Mouse (Mus musculus): ENCODE results near the gene Shroom4. TPM values are rescaled to one million over a fixed set of nuclear protein-coding genes. Genes with fewer than 3 reads are reported as not detected.

The Shroom4 gene
- polyA plus RNA-seq, 1 experiment, result 0.49 TPM

GRCm38 (mm10) chrX:6490433-6490832, 90.8 kb downstream of the Shroom4 start:
- Histone ChIP-seq H3K4me1 (ENCODE audit: control insufficient read depth, insufficient read depth, low read length) (no peaks in the 10 kb centered on the region), H3K27me3 (ENCODE audit: control insufficient read depth, insufficient read depth, low read length) (no peaks in the 10 kb centered on the region), H3K36me3 (ENCODE audit: control insufficient read depth, insufficient read depth, low read length) (no peaks in the 10 kb centered on the region), H3K27ac (ENCODE audit: control insufficient read depth, insufficient read depth, low read depth, low read length) (no peak overlapping the region), H3K4me3 (ENCODE audit: control insufficient read depth, low read depth, low read length) (no peak overlapping the region)
- TF ChIP-seq POLR2A (IDR thresholded peaks at IDR 0.05; ENCODE audit: control insufficient read depth, low read depth, low read length), result no peak

GRCm38 (mm10) chrX:6495456-6495855, 95.8 kb downstream of the Shroom4 start:
- no peaks in the 10 kb centered on the region for H3K36me3 ChIP-seq (ENCODE audit: control insufficient read depth, insufficient read depth, low read length)
- H3K27me3 ChIP-seq (ENCODE audit: control insufficient read depth, insufficient read depth, low read length), result no peaks in the 10 kb centered on the region
- no peak overlapping the region for H3K4me3 ChIP-seq (ENCODE audit: control insufficient read depth, low read depth, low read length)
- H3K4me1 ChIP-seq (ENCODE audit: control insufficient read depth, insufficient read depth, low read length), result no peaks in the 10 kb centered on the region
- no peak overlapping the region for H3K27ac ChIP-seq (ENCODE audit: control insufficient read depth, insufficient read depth, low read depth, low read length)
- TF ChIP-seq CTCF (IDR thresholded peaks at IDR 0.05; ENCODE audit: control insufficient read depth, insufficient read depth, insufficient replicate concordance, low read depth, low read length), result no peak
- no peak for TF ChIP-seq POLR2A (IDR thresholded peaks at IDR 0.05; ENCODE audit: control insufficient read depth, low read depth, low read length)

DNA sequence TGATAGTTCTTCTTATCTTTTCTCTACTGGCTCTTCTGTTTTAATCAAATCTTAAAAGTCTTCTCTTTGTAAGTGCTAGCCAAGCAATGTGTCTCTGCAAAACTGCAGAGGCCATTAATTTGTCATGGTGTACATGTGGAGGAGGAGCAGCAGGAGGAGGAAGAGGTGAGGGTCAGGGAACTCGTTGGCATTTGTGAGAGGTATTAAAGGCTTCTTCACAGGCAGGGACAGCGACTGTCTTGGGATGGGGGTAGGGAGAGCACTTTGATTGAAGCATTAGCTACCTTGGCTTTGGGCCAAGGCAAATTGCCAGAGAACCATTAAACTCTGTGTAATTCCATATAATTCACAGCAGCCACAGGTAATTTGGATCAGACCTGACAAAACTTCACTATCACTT, 96.7 kb downstream of the Shroom4 start:
- Histone ChIP-seq H3K4me1 (ENCODE audit: control insufficient read depth, insufficient read depth, low read length) (no peaks in the 10 kb centered on the region), H3K27ac (ENCODE audit: control insufficient read depth, insufficient read depth, low read depth, low read length) (no peak overlapping the region), H3K4me3 (ENCODE audit: control insufficient read depth, low read depth, low read length) (no peak overlapping the region), H3K36me3 (ENCODE audit: control insufficient read depth, insufficient read depth, low read length) (no peaks in the 10 kb centered on the region), H3K27me3 (ENCODE audit: control insufficient read depth, insufficient read depth, low read length) (no peaks in the 10 kb centered on the region)
- TF ChIP-seq POLR2A (IDR thresholded peaks at IDR 0.05; ENCODE audit: control insufficient read depth, low read depth, low read length) (no peak), CTCF (IDR thresholded peaks at IDR 0.05; ENCODE audit: control insufficient read depth, insufficient read depth, insufficient replicate concordance, low read depth, low read length) (no peak)

DNA sequence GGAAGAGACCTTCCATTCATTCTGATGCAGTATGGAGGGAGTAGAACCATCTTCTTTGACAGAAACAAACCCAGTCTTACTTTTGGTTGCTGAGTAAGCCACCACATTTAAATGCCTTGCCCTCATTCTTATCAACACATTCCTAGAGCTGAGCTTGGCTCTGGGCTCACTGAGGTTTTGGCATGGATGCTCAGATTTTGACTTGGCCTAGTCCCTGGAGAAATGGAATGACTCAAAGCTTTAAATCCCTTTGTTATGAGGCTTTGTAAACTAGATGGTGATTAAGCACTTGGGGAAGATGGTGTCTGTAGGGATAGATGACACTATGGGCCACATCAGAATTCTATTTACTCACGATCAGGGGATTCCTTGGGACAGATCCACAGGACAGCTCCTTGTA, 102.2 kb downstream of the Shroom4 start:
- Histone ChIP-seq H3K36me3 (ENCODE audit: control insufficient read depth, insufficient read depth, low read length) (no peaks in the 10 kb centered on the region), H3K27me3 (ENCODE audit: control insufficient read depth, insufficient read depth, low read length) (no peaks in the 10 kb centered on the region), H3K4me1 (ENCODE audit: control insufficient read depth, insufficient read depth, low read length) (no peaks in the 10 kb centered on the region), H3K27ac (ENCODE audit: control insufficient read depth, insufficient read depth, low read depth, low read length) (no peak overlapping the region), H3K4me3 (ENCODE audit: control insufficient read depth, low read depth, low read length) (no peak overlapping the region)
- TF ChIP-seq POLR2A (IDR thresholded peaks at IDR 0.05; ENCODE audit: control insufficient read depth, low read depth, low read length) (no peak), CTCF (IDR thresholded peaks at IDR 0.05; ENCODE audit: control insufficient read depth, insufficient read depth, insufficient replicate concordance, low read depth, low read length) (no peak)

DNA sequence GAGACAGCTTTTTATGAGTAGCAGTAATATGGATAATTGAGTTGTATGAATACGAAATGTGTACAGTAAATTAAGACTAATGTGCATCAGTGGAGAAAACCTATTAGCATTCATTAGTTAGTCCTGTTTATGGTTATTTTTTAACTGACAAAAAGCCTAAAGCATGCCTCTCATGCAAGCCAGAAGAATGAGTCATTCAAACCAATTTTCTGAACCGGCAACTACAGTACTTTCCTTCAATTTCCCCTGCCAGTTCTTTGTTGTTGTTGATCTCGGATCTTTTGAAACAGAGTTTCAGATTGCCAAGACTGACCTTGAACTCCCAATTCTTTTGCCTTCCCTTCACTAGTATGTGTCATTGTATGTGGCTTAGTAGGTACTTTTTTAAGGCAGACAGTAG, 117.6 kb downstream of the Shroom4 start:
- H3K27ac ChIP-seq (ENCODE audit: control insufficient read depth, insufficient read depth, low read depth, low read length), result no peak overlapping the region
- H3K27me3 ChIP-seq (ENCODE audit: control insufficient read depth, insufficient read depth, low read length), result no peaks in the 10 kb centered on the region
- H3K4me1 ChIP-seq (ENCODE audit: control insufficient read depth, insufficient read depth, low read length), result no peaks in the 10 kb centered on the region
- no peaks in the 10 kb centered on the region for H3K36me3 ChIP-seq (ENCODE audit: control insufficient read depth, insufficient read depth, low read length)
- TF ChIP-seq POLR2A (IDR thresholded peaks at IDR 0.05; ENCODE audit: control insufficient read depth, low read depth, low read length), result no peak
- TF ChIP-seq CTCF (IDR thresholded peaks at IDR 0.05; ENCODE audit: control insufficient read depth, insufficient read depth, insufficient replicate concordance, low read depth, low read length), result no peak
- no peak overlapping the region for H3K4me3 ChIP-seq (ENCODE audit: control insufficient read depth, low read depth, low read length)

DNA sequence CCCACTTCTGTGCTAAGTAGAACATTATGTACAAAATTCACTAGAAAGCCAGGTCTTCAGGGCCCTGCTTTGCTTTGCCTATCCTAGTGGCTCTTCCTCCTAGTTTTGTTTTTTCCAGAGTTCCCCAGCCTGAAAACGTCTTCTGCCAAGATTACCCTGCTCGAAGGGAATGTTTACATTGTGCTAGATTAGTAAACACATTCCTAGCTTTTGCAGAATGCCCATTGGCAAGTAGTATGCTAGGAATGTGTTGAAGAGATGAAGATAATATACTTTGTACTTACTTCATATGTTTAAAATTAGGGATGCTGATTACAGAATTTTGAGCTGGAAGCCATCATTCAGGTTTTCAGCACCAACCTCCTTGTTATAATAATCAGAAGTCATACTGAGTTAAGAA, 118.8 kb downstream of the Shroom4 start:
- TF ChIP-seq CTCF (IDR thresholded peaks at IDR 0.05; ENCODE audit: control insufficient read depth, insufficient read depth, insufficient replicate concordance, low read depth, low read length) (no peak), POLR2A (IDR thresholded peaks at IDR 0.05; ENCODE audit: control insufficient read depth, low read depth, low read length) (no peak)
- H3K27ac ChIP-seq (ENCODE audit: control insufficient read depth, insufficient read depth, low read depth, low read length), result no peak overlapping the region
- H3K27me3 ChIP-seq (ENCODE audit: control insufficient read depth, insufficient read depth, low read length), result no peaks in the 10 kb centered on the region
- no peak overlapping the region for H3K4me3 ChIP-seq (ENCODE audit: control insufficient read depth, low read depth, low read length)
- H3K36me3 ChIP-seq (ENCODE audit: control insufficient read depth, insufficient read depth, low read length), result no peaks in the 10 kb centered on the region
- no peaks in the 10 kb centered on the region for H3K4me1 ChIP-seq (ENCODE audit: control insufficient read depth, insufficient read depth, low read length)

DNA sequence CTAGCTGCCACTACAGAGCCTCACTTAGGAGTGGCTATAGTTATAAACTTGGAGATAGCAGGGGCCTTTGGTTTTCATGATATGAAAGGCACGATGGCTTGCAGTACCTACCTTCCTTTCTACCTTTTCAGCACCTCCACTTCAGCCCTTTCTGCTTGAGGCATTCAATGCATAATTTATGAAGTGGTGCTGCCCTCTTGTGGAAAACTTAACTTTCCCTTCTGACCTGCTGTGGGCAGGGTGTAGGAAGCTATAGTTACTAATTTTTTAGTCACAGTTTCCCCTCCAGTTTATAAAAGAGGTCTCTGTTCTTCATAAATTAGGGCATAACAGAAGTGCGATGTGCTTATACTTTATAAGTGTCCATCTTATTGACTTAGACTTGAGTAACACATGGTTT, 123.3 kb downstream of the Shroom4 start:
- Histone ChIP-seq H3K27ac (ENCODE audit: control insufficient read depth, insufficient read depth, low read depth, low read length) (no peak overlapping the region), H3K4me3 (ENCODE audit: control insufficient read depth, low read depth, low read length) (no peak overlapping the region), H3K4me1 (ENCODE audit: control insufficient read depth, insufficient read depth, low read length) (no peaks in the 10 kb centered on the region), H3K36me3 (ENCODE audit: control insufficient read depth, insufficient read depth, low read length) (no peaks in the 10 kb centered on the region), H3K27me3 (ENCODE audit: control insufficient read depth, insufficient read depth, low read length) (no peaks in the 10 kb centered on the region)
- TF ChIP-seq POLR2A (IDR thresholded peaks at IDR 0.05; ENCODE audit: control insufficient read depth, low read depth, low read length), result no peak
- no peak for TF ChIP-seq CTCF (IDR thresholded peaks at IDR 0.05; ENCODE audit: control insufficient read depth, insufficient read depth, insufficient replicate concordance, low read depth, low read length)

DNA sequence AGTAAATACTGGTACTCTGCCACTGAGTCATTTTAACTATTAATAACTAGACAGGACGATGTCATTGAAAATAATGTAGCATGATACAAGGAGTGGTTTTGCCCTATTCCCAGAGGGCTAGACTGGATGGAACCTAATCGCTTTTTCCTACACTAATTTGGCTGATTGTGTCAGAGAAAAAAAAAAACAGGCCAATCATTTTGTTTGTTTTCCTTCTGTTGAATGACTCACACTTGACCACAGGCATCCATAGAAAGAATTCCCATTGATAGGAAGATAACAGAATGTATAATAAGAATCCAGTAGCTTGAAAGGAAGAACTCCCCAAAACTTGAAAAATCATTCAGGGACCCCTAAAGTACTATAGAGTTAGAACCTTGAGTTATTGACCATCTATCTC, 137.0 kb downstream of the Shroom4 start:
- H3K27me3 ChIP-seq (ENCODE audit: control insufficient read depth, insufficient read depth, low read length), result no peaks in the 10 kb centered on the region
- H3K4me3 ChIP-seq (ENCODE audit: control insufficient read depth, low read depth, low read length), result no peak overlapping the region
- no peaks in the 10 kb centered on the region for H3K36me3 ChIP-seq (ENCODE audit: control insufficient read depth, insufficient read depth, low read length)
- H3K27ac ChIP-seq (ENCODE audit: control insufficient read depth, insufficient read depth, low read depth, low read length), result no peak overlapping the region
- H3K4me1 ChIP-seq (ENCODE audit: control insufficient read depth, insufficient read depth, low read length), result no peaks in the 10 kb centered on the region
- TF ChIP-seq POLR2A (IDR thresholded peaks at IDR 0.05; ENCODE audit: control insufficient read depth, low read depth, low read length) (no peak), CTCF (IDR thresholded peaks at IDR 0.05; ENCODE audit: control insufficient read depth, insufficient read depth, insufficient replicate concordance, low read depth, low read length) (no peak)

Data from testis, adult 2 months (tissue).